Mouse (Mus musculus) embryonic fibroblast, embryonic 13.5 days (primary cell): ENCODE data around the gene Pgs1.

Source experiments
- CTCF ChIP-seq: IDR thresholded peaks from 2 replicates; pipeline ENCODE4 v1.5.1; 2011; ENCODE audit warnings: mild to moderate bottlenecking, control low read depth, low read length, moderate library complexity, borderline replicate concordance; ENCODE audit not compliant: insufficient read depth
- POLR2A ChIP-seq: IDR thresholded peaks from 2 replicates; pipeline ENCODE4 v1.6.1; 2011; ENCODE audit warnings: low read depth, mild to moderate bottlenecking, control low read depth, low read length, moderate library complexity

GRCm38 (mm10) chr11:117951391-117951790 lies 34.7 kb upstream of the Pgs1 start:
- TF ChIP-seq CTCF (no peak), POLR2A (no peak)
